Mouse (Mus musculus) stomach, embryonic 15.5 days (tissue): ENCODE results near the gene Grik2. TPM values are rescaled to one million over a fixed set of nuclear protein-coding genes. Genes with fewer than 3 reads are reported as not detected.

ENCODE experiments used
- ATAC-seq: fragments of 200-750 bp; cut with Nextera tagmentation; 2 replicates; pipeline ENCODE4 v1.8.0; 2017; ENCODE audit warnings: low read depth, moderate number of reproducible peaks, moderate TSS enrichment; ENCODE audit not compliant: insufficient read depth, low FRiP score
- H3K27ac ChIP-seq: fragments of 300-500 bp; sonication (generic); 2 replicates; pipeline ENCODE4 v1.5.1; 2015; ENCODE audit warnings: mild to moderate bottlenecking, inconsistent platforms
- H3K27me3 ChIP-seq: fragments of 300-500 bp; sonication (generic); replicated peaks from 2 replicates; pipeline ENCODE4 v1.6.1; 2015; ENCODE audit warnings: inconsistent platforms
- H3K36me3 ChIP-seq: fragments of 300-500 bp; sonication (generic); 2 replicates; pipeline ENCODE4 v1.6.1; 2015; ENCODE audit warnings: inconsistent platforms
- H3K4me1 ChIP-seq: fragments of 300-500 bp; sonication (generic); 2 replicates; pipeline ENCODE4 v1.6.1; 2015; ENCODE audit warnings: inconsistent platforms
- H3K4me2 ChIP-seq: fragments of 300-500 bp; sonication (generic); 2 replicates; pipeline ENCODE4 v1.6.1; 2015; ENCODE audit warnings: mild to moderate bottlenecking, inconsistent platforms
- H3K4me3 ChIP-seq: fragments of 300-500 bp; sonication (generic); replicated peaks from 2 replicates; pipeline ENCODE4 v1.5.1; 2015; ENCODE audit warnings: inconsistent platforms
- H3K9ac ChIP-seq: fragments of 300-500 bp; sonication (generic); 2 replicates; pipeline ENCODE4 v1.6.1; 2015; ENCODE audit warnings: inconsistent platforms
- H3K9me3 ChIP-seq: fragments of 300-500 bp; sonication (generic); 2 replicates; pipeline ENCODE4 v1.6.1; 2016; ENCODE audit warnings: inconsistent platforms
- WGBS: fragments of 180-500 bp; shearing (Covaris S2); methylation state at CpG from one replicate; pipeline ENCODE4 v1.1.7; 2015; 5-methylcytosine and 5-hydroxymethylcytosine counted together
- polyA plus RNA-seq: library from polyadenylated mRNA; unstranded; fragments of >200 nt; fragmentation: Nextera tagmentation; extraction: Ambion mirVana; gene quantifications from 2 replicates; pipeline ENCODE4 v1.2.1, GENCODE M21; 2015

The Grik2 gene
- polyA plus RNA-seq, 1 experiment from 2014 or later: 3.3 TPM

DNA sequence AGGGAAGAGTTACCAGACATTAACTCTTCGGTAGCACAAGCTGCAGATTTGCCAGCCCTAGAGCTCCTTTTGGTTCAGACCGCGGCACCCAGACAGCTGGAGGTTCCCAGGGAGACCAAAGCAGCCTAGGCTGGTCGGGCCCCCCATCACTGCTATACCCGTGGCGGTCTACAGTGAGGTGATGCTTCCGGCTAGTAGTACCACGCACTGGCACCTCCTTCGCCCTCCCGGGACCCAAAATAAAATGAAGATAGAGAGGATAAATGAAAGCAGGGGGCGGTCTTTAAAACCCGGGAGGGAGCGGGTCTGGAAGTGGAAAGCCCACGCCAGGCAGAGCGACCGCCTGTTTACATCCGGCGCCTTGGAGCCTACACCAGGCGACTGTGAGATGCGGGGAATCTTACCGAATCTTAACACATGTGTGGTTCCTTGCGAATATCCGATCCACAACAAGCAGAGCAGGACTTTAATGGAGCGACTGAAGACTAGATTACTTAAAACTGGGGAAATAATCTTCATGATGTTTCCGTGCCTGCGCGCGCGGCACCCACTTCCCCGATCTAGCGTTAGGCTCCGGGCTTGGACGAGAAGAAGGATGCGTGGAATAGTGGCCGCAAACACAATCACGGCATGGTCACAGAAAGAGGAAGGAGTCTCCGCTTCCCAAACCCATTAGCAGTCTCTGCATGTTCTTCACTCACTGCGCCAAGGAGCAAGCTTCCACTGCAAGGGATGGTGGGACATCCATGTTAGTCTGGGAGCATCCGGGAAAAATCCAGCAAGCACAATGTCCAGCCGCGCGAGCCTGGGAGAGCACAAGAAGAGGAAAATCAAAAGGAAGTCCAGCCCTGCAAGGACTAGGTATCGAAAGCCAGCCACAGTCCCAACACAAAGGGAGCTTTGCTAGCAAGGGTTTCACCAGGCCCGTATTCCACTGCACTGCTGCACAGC is 5.5 kb downstream of the Grik2 start:
- peak; percentile 66; the same call in 1 of the 2 replicates for ATAC-seq
- H3K4me3 ChIP-seq: peak overlapping the region; percentile 49
- peak overlapping the region; percentile 75 for H3K4me2 ChIP-seq
- H3K27me3 ChIP-seq: 0 out of 2 replicates have a peak, but pooled peaks cover under 1% of the 10 kb centered on the region
- 1% methylated on average over 44 of the region's 44 CpGs for WGBS
- no peak overlapping the region for H3K27ac ChIP-seq
- H3K9ac ChIP-seq: peak overlapping the region; percentile 9; the same call in 1 of the 2 replicates
- H3K36me3 ChIP-seq: no peaks in the 10 kb centered on the region
- 0 out of 2 replicates have a peak, but pooled peaks cover 4% of the 10 kb centered on the region for H3K4me1 ChIP-seq
- no peaks in the 10 kb centered on the region for H3K9me3 ChIP-seq

DNA sequence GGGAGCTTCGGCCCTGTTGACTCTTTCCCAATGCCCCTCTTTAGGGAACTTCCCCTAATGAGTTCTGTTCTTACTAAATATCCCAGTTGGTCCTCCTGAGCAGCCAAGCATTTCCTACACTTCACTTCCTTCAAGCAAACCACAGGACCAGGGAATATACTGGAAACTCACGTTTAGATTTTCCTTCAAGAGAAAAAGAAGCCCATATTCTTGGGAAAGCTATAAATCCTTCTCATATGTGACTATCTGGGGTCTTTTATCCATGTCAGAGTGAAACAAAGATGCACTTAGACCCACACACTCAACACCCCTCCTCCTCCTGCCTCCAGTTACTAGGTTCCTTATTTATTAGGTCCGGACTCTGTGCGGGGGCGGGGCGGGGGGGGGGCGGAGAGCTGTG is 6.5 kb downstream of the Grik2 start:
- 9% methylated on average over 7 of the region's 7 CpGs for WGBS
- H3K9me3 ChIP-seq: no peaks in the 10 kb centered on the region
- H3K4me2 ChIP-seq: peak overlapping the region; percentile 75
- no peak for ATAC-seq
- no peak overlapping the region for H3K27ac ChIP-seq
- 0 out of 2 replicates have a peak, but pooled peaks cover 4% of the 10 kb centered on the region for H3K4me1 ChIP-seq
- peak overlapping the region; percentile 49 for H3K4me3 ChIP-seq
- H3K9ac ChIP-seq: no peak overlapping the region
- no peaks in the 10 kb centered on the region for H3K36me3 ChIP-seq
- H3K27me3 ChIP-seq: no peaks in the 10 kb centered on the region

DNA sequence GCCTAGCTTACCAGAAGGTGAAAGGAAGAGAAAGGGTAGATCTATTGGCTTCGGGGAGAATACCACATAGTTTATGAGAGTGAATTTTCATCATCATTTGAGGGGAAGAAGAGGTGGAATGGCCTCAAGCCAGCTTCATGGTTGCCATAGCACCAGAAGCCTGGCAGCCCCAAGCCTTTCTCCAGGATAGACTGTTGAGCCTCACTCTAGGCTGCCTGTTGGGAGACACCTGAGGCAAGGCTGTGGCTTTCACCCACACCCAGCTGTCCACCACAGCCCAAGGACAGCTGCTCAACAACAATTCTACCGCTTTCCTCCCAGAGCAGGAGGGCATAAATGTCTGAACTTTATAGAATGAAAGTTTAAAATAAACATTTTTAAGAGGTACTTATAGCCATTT is 8.1 kb downstream of the Grik2 start:
- 61% methylated on average over 2 of the region's 2 CpGs for WGBS
- no peaks in the 10 kb centered on the region for H3K9me3 ChIP-seq
- H3K4me3 ChIP-seq: no peak overlapping the region
- no peak for ATAC-seq
- H3K9ac ChIP-seq: no peak overlapping the region
- no peaks in the 10 kb centered on the region for H3K36me3 ChIP-seq
- H3K27ac ChIP-seq: no peak overlapping the region
- H3K27me3 ChIP-seq: no peaks in the 10 kb centered on the region
- no peak overlapping the region for H3K4me2 ChIP-seq
- H3K4me1 ChIP-seq: 0 out of 2 replicates have a peak, but pooled peaks cover 4% of the 10 kb centered on the region

DNA sequence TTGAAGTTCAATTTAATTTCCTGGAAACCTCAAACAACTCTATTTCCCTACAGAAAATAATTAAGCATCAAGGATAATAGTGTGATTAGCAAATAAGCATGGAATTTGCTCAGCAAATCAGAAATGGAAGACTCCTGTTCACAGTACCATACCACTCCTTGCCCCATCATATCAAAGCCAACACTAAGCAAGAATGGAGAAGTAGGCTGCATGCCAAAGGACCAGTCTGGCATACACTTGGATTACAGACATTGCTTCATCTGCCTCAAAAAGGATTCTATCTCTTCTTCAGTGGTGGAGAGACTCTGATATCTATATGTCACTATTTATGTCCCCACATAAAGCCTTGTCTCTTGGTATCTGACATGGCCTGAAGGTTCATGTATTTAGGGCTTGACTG is 19.7 kb downstream of the Grik2 start:
- Histone ChIP-seq H3K36me3 (no peaks in the 10 kb centered on the region), H3K27me3 (no peaks in the 10 kb centered on the region), H3K9me3 (no peaks in the 10 kb centered on the region), H3K9ac (no peak overlapping the region), H3K27ac (no peak overlapping the region), H3K4me3 (no peak overlapping the region), H3K4me2 (no peak overlapping the region), H3K4me1 (no peaks in the 10 kb centered on the region)
- no peak for ATAC-seq

DNA sequence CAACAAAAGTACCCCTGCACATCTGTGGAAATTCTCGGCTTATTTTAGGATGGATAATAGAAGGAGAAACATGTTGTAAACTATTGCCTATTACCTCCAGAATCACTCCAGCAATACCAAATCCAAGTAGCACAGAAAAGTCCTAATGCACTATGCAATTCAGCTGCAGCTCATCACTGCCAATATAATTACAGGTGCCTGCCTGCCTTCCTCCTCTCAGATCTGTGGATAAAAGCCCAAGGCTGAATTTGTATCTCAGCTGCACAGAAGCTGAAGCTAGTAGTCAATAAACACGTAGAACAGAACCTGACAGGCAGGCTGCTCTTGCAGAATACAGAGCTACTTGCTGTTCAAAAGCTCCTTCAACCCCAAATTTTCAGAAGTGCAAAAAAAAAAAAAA is 21.0 kb downstream of the Grik2 start:
- H3K4me3 ChIP-seq: no peak overlapping the region
- H3K27me3 ChIP-seq: no peaks in the 10 kb centered on the region
- no peaks in the 10 kb centered on the region for H3K9me3 ChIP-seq
- no peaks in the 10 kb centered on the region for H3K4me1 ChIP-seq
- no peak overlapping the region for H3K9ac ChIP-seq
- no peaks in the 10 kb centered on the region for H3K36me3 ChIP-seq
- no peak overlapping the region for H3K4me2 ChIP-seq
- WGBS: 64% methylated on average over 2 of the region's 2 CpGs
- no peak overlapping the region for H3K27ac ChIP-seq
- no peak for ATAC-seq

DNA sequence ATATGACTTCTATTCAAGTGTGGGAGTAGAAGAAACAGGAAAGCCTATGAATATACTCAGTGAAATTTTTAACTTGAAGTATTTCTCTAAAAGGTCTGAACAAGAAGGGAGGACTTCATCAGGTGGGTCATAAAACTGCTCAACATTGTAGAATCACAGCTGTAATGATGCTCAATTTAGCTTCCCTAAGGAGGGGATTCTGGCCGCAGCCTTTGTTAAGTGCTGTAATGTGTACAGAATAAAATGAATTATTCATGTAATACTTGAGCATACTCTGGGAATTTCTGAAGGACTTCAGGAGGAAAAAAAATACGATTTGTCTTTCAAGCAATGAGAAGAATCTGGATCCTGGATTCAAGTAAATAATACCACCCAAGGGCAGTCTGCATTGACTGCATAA is 26.0 kb downstream of the Grik2 start:
- ATAC-seq: no peak
- Histone ChIP-seq H3K9ac (no peak overlapping the region), H3K4me3 (no peak overlapping the region), H3K36me3 (no peaks in the 10 kb centered on the region), H3K27me3 (no peaks in the 10 kb centered on the region), H3K27ac (no peak overlapping the region), H3K4me2 (no peak overlapping the region), H3K9me3 (no peaks in the 10 kb centered on the region), H3K4me1 (no peaks in the 10 kb centered on the region)
- 68% methylated on average over 2 of the region's 2 CpGs for WGBS

DNA sequence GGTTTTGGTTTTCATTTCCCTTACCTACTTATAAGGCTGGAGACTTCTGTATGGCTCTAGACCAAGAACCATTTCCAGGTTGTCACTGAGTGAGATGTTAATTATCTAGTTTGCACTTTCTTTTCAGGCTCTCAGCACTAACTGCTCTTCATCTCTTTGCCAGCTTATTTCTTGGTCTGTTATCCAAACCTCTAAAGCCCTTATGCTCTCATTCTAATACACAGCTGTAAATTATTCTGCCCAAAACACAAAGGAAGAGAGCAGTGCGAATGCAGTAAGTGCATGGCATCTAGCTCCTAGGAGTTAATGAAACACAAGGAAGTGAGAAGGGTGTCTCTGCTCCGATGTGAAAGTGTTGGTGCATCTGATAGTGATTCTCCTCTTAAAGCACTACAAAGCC is 36.8 kb downstream of the Grik2 start:
- Histone ChIP-seq H3K9me3 (no peaks in the 10 kb centered on the region), H3K4me3 (no peak overlapping the region), H3K27ac (no peak overlapping the region), H3K9ac (no peak overlapping the region), H3K27me3 (no peaks in the 10 kb centered on the region), H3K4me2 (no peak overlapping the region), H3K36me3 (no peaks in the 10 kb centered on the region), H3K4me1 (no peaks in the 10 kb centered on the region)
- WGBS: 75% methylated on average over 2 of the region's 2 CpGs
- ATAC-seq: no peak

DNA sequence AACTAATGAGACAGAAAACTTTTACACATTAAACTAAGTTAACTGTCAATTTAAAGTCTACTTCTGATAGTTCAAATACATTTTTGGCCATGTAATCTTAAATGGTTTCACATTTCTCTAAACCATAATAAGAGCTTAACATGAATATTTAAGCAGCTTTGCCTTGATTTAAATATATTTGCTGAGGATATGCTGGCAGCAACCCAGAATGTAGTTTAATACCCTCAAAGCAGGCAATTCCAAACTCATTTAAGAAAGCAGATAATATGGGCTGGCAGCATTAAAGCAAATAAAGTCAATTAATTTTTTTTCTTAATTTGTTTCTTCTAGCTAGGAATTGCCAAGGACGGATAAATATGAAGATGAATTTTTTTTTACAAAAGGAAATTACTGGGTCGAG is 56.7 kb downstream of the Grik2 start:
- ATAC-seq: no peak
- H3K4me2 ChIP-seq: no peak overlapping the region
- no peak overlapping the region for H3K27ac ChIP-seq
- no peaks in the 10 kb centered on the region for H3K27me3 ChIP-seq
- 82% methylated on average over 2 of the region's 2 CpGs for WGBS
- H3K4me3 ChIP-seq: no peak overlapping the region
- H3K4me1 ChIP-seq: no peaks in the 10 kb centered on the region
- H3K9me3 ChIP-seq: no peaks in the 10 kb centered on the region
- H3K9ac ChIP-seq: no peak overlapping the region
- no peaks in the 10 kb centered on the region for H3K36me3 ChIP-seq

DNA sequence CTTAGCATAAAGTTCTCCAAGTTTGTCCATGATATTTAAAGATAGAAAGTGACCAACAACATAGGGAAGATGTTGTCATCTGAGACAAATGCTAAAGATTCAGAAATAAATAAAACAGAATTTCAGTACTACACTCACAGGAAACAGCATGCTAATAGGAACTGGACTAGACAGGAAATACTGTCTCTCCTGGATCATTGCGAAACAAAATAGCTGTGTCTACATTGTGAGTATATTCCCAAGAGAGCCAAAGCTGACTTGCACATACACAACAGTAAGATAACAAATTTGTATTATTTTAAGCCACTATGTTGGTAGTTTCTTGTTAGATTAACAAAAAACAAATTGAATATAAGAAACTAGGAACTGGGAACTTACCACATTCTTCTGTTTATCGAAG is 64.9 kb downstream of the Grik2 start:
- Histone ChIP-seq H3K36me3 (no peaks in the 10 kb centered on the region), H3K27me3 (no peaks in the 10 kb centered on the region), H3K4me1 (no peaks in the 10 kb centered on the region), H3K27ac (no peak overlapping the region), H3K4me3 (no peak overlapping the region), H3K4me2 (no peak overlapping the region), H3K9ac (no peak overlapping the region), H3K9me3 (no peaks in the 10 kb centered on the region)
- WGBS: 79% methylated on average over 2 of the region's 2 CpGs
- ATAC-seq: no peak

DNA sequence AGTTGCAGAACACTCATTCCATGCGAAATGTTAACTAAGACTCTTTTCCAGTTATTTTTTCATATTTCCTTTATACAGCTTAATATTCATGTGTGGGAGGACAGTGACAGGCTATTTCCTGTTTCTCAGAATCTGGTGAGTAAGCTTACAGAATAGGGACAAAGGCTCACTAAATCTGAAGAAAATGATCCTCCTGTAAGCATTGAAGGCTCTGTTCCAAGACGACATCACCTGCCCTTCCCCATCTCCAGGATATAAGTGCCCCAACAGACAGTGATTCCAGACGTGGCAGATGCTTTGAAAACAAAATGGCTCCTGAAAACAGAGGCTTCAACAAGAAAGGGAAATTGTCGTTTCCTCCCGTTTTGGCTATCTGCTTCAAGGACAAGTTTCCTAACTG is 71.7 kb downstream of the Grik2 start:
- no peak for ATAC-seq
- H3K4me2 ChIP-seq: no peak overlapping the region
- WGBS: 57% methylated on average over 5 of the region's 5 CpGs

DNA sequence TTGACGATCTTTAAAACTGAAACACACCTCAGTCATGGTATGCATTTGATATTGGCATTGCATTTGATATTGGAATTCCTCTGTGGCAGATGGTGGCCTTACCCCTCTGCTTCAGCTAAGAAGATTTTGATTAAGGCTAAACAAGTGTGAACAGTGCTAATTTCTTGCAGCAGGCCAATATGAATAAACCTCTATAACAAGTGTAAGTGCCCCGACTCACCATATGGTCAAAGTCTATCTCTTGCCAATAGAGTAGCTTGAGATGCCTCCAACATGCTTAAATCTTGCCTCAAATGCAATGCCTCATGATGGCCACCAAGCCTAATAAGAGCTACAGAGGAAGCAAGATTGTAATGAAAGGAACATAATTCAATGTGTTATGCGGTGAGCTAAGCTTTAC is 78.8 kb downstream of the Grik2 start:
- 94% methylated on average over 3 of the region's 3 CpGs for WGBS
- H3K9me3 ChIP-seq: no peaks in the 10 kb centered on the region
- H3K9ac ChIP-seq: no peak overlapping the region
- no peak for ATAC-seq
- no peaks in the 10 kb centered on the region for H3K4me1 ChIP-seq
- no peaks in the 10 kb centered on the region for H3K27me3 ChIP-seq
- H3K4me2 ChIP-seq: no peak overlapping the region
- no peak overlapping the region for H3K4me3 ChIP-seq
- H3K36me3 ChIP-seq: no peaks in the 10 kb centered on the region
- H3K27ac ChIP-seq: no peak overlapping the region

More for the DNA sequence above, 71.7 kb downstream of the Grik2 start:
- Histone ChIP-seq H3K36me3 (no peaks in the 10 kb centered on the region), H3K27me3 (no peaks in the 10 kb centered on the region), H3K27ac (no peak overlapping the region), H3K4me3 (no peak overlapping the region), H3K4me1 (no peaks in the 10 kb centered on the region), H3K9ac (no peak overlapping the region), H3K9me3 (no peaks in the 10 kb centered on the region)

DNA sequence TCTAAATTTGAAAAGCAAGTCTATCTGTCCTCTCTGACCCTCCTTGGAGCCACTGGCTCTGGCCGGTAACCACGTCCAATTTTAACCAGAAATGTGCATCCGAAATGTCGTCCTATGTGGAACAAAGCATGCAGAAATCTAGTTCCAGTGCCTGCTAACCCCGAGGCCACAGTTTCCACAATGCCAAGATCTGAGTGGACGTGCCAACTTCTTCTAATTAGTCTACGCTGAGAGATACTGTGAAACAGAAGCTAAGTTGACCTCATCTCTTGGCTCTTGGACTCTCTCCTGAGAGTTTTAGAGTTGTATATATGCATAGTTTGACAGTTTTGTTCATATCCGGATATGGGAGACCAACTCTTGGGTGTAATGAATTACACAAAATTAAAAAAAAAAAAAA is 84.1 kb downstream of the Grik2 start:
- no peak overlapping the region for H3K27ac ChIP-seq
- no peaks in the 10 kb centered on the region for H3K9me3 ChIP-seq
- no peak for ATAC-seq
- H3K27me3 ChIP-seq: no peaks in the 10 kb centered on the region
- H3K9ac ChIP-seq: no peak overlapping the region
- H3K4me1 ChIP-seq: no peaks in the 10 kb centered on the region
- WGBS: 90% methylated on average over 8 of the region's 8 CpGs
- H3K4me3 ChIP-seq: no peak overlapping the region
- no peak overlapping the region for H3K4me2 ChIP-seq
- no peaks in the 10 kb centered on the region for H3K36me3 ChIP-seq
